Mouse (Mus musculus): ENCODE results near the gene Prdx5. TPM values are rescaled to one million over a fixed set of nuclear protein-coding genes. Genes with fewer than 3 reads are reported as not detected.
"Not testable (repeated sequence)": the region's sequence is repeated elsewhere in the genome, so short reads cannot be mapped to it uniquely, and the experiment has no call there.

The Prdx5 gene
- polyA plus RNA-seq, 1 experiment from 2014 or later, result 186 TPM

GRCm38 (mm10) chr19:6912205-6912970 lies 2.5 kb upstream of the Prdx5 start:
- Histone ChIP-seq H3K27me3 (no peaks in the 10 kb centered on the region), H3K27ac (no peak overlapping the region), H3K4me1 (peaks cover 25% of the 10 kb centered on the region), H3K9me3 (replicated peaks) (no peaks in the 10 kb centered on the region), H3K9ac (no peak overlapping the region), H3K36me3 (ENCODE audit: poor library complexity, severe bottlenecking) (peaks cover 40% of the 10 kb centered on the region), H3K4me2 (no peak overlapping the region), H3K4me3 (no peak overlapping the region)
- 93% methylated on average over 15 of the region's 15 CpGs for WGBS
- no peak for ATAC-seq

GRCm38 (mm10) chr19:6911101-6912074 lies 1.5 kb upstream of the Prdx5 start:
- H3K27me3 ChIP-seq, result no peaks in the 10 kb centered on the region
- H3K4me1 ChIP-seq, result peaks cover 25% of the 10 kb centered on the region
- peaks cover 46% of the 10 kb centered on the region for H3K36me3 ChIP-seq (ENCODE audit: poor library complexity, severe bottlenecking)
- H3K9ac ChIP-seq, result 0 out of 2 replicates have a peak overlapping the region, but pooled peaks have one; percentile 13
- ATAC-seq, result no peak
- H3K4me2 ChIP-seq, result peak overlapping the region; percentile 87
- no peak overlapping the region for H3K27ac ChIP-seq
- H3K9me3 ChIP-seq (replicated peaks), result no peaks in the 10 kb centered on the region
- WGBS, result 83% methylated on average over 18 of the region's 19 CpGs
- peak overlapping the region; percentile 62 for H3K4me3 ChIP-seq

DNA sequence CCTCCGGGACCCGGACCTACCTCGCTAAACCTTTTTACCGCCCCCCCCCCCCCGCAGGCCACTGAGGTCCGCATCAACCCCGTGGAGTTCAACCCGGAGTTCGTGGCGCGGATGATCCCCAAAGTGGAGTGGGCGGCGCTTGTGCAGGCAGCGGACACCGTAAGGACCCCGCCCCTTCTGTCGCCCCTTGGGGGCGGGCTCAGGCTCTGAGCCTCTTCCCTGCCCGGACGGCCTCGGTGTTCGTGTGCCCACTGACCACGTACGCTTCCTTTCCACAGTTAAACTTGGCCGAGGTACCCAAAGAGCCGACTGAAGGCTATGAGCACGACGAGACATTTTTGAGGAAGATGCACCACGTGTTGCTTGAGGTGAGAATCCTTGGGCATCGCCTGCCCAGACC lies 400 bp upstream of the Prdx5 start:
- peak; percentile 22 for ATAC-seq
- H3K9me3 ChIP-seq (replicated peaks); H3K27me3 ChIP-seq: not testable (repeated sequence)
- Histone ChIP-seq H3K36me3 (ENCODE audit: poor library complexity, severe bottlenecking) (peaks cover 53% of the 10 kb centered on the region), H3K4me1 (peaks cover 25% of the 10 kb centered on the region), H3K4me3 (peak overlapping the region; percentile 62), H3K4me2 (peak overlapping the region; percentile 87), H3K9ac (peak overlapping the region; percentile 80), H3K27ac (peak overlapping the region; percentile 97)
- under 1% methylated on average over 30 of the region's 30 CpGs for WGBS

GRCm38 (mm10) chr19:6909021-6909420 lies 885 bp downstream of the Prdx5 start:
- Histone ChIP-seq H3K4me3 (peak overlapping the region; percentile 62), H3K9ac (peak overlapping the region; percentile 80), H3K9me3 (replicated peaks) (no peaks in the 10 kb centered on the region), H3K36me3 (ENCODE audit: poor library complexity, severe bottlenecking) (peaks cover 59% of the 10 kb centered on the region), H3K4me1 (peaks cover 25% of the 10 kb centered on the region), H3K27ac (peak overlapping the region; percentile 97), H3K4me2 (peak overlapping the region; percentile 87), H3K27me3 (no peaks in the 10 kb centered on the region)
- ATAC-seq, result no peak; the same call in 1 of the 2 replicates
- WGBS, result 9% methylated on average over 11 of the region's 11 CpGs

DNA sequence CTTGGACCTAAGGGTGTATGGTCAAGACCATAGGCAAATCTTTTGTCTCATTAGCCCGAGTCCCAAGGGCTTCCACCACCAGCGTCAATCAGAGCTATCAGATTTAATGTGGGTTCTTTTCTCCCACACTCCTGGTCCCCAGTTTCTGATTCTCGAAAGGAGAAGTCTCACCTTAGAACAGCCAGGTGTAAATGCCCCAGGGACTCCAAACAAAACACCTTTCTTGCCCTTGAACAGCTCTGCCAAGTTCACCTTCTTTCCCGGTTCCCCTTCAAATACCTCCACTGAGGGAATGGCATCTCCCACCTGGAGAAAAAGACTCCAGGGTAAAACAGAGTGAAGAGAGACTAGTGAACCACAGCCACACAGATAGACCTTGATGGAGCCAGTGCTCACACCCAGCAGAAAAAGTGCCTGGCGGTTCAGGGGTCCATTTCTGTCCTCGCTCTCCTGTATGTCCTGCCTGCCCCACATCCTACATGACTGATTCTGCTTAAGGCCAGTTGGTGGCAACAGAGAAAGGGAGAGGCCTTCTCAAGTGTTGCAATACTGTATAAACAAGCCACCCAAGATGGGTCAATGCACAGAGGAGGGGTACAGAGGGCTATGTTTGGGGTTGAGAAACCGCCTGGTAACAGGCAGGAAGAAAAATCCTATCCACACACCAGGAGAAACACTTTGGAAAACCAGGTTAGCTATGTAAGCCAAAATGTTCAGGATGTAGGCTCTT lies 1.9 kb downstream of the Prdx5 start:
- H3K9me3 ChIP-seq (replicated peaks), result no peaks in the 10 kb centered on the region
- H3K4me1 ChIP-seq, result peaks cover 25% of the 10 kb centered on the region
- H3K4me3 ChIP-seq, result 0 out of 2 replicates have a peak overlapping the region, but pooled peaks have one; percentile 62
- peak overlapping the region; percentile 80 for H3K9ac ChIP-seq
- WGBS, result 88% methylated on average over 7 of the region's 7 CpGs
- ATAC-seq, result no peak
- H3K36me3 ChIP-seq (ENCODE audit: poor library complexity, severe bottlenecking), result peaks cover 53% of the 10 kb centered on the region
- H3K27ac ChIP-seq, result no peak overlapping the region
- peak overlapping the region; percentile 87 for H3K4me2 ChIP-seq
- no peaks in the 10 kb centered on the region for H3K27me3 ChIP-seq

GRCm38 (mm10) chr19:6907094-6907493 lies 2.8 kb downstream of the Prdx5 start:
- Histone ChIP-seq H3K4me3 (no peak overlapping the region), H3K4me1 (peaks cover 25% of the 10 kb centered on the region), H3K27ac (no peak overlapping the region), H3K9me3 (replicated peaks) (no peaks in the 10 kb centered on the region), H3K27me3 (no peaks in the 10 kb centered on the region), H3K36me3 (ENCODE audit: poor library complexity, severe bottlenecking) (peaks cover 47% of the 10 kb centered on the region), H3K4me2 (no peak overlapping the region), H3K9ac (0 out of 2 replicates have a peak overlapping the region, but pooled peaks have one; percentile 6)
- WGBS, result 88% methylated on average over 8 of the region's 8 CpGs
- no peak for ATAC-seq

- H3K4me3 ChIP-seq, result no peak overlapping the region
- 0 out of 2 replicates have a peak overlapping the region, but pooled peaks have one; percentile 6 for H3K9ac ChIP-seq
- no peak overlapping the region for H3K27ac ChIP-seq
- H3K36me3 ChIP-seq (ENCODE audit: poor library complexity, severe bottlenecking), result peaks cover 38% of the 10 kb centered on the region
- H3K27me3 ChIP-seq, result no peaks in the 10 kb centered on the region
- H3K4me1 ChIP-seq, result peaks cover 18% of the 10 kb centered on the region
- H3K4me2 ChIP-seq, result no peak overlapping the region
- no peaks in the 10 kb centered on the region for H3K9me3 ChIP-seq (replicated peaks)
- no peak for ATAC-seq
- 93% methylated on average over 3 of the region's 3 CpGs for WGBS
These were observed 3.7 kb downstream of the Prdx5 start for GRCm38 (mm10) chr19:6906199-6906598.

GRCm38 (mm10) chr19:6905498-6906159 lies 4.3 kb downstream of the Prdx5 start:
- Histone ChIP-seq H3K27me3 (no peaks in the 10 kb centered on the region), H3K4me1 (peaks cover 14% of the 10 kb centered on the region), H3K4me2 (no peak overlapping the region), H3K36me3 (ENCODE audit: poor library complexity, severe bottlenecking) (peaks cover 35% of the 10 kb centered on the region), H3K27ac (no peak overlapping the region), H3K4me3 (no peak overlapping the region), H3K9me3 (replicated peaks) (no peaks in the 10 kb centered on the region), H3K9ac (no peak overlapping the region)
- ATAC-seq, result no peak
- WGBS, result 92% methylated on average over 11 of the region's 11 CpGs

- Histone ChIP-seq H3K4me3 (no peak overlapping the region), H3K27me3 (no peaks in the 10 kb centered on the region), H3K4me1 (peaks cover 14% of the 10 kb centered on the region), H3K4me2 (no peak overlapping the region), H3K27ac (no peak overlapping the region), H3K36me3 (ENCODE audit: poor library complexity, severe bottlenecking) (peaks cover 35% of the 10 kb centered on the region), H3K9me3 (replicated peaks) (no peaks in the 10 kb centered on the region), H3K9ac (no peak overlapping the region)
- no peak for ATAC-seq
- WGBS, result 91% methylated on average over 2 of the region's 2 CpGs
These were observed 5.1 kb downstream of the Prdx5 start for GRCm38 (mm10) chr19:6904846-6905245.

- Histone ChIP-seq H3K36me3 (ENCODE audit: poor library complexity, severe bottlenecking) (peaks cover 35% of the 10 kb centered on the region), H3K4me3 (no peak overlapping the region), H3K27me3 (no peaks in the 10 kb centered on the region), H3K4me2 (no peak overlapping the region), H3K9ac (no peak overlapping the region), H3K27ac (no peak overlapping the region), H3K4me1 (peaks cover 2% of the 10 kb centered on the region), H3K9me3 (replicated peaks) (no peaks in the 10 kb centered on the region)
- WGBS, result 90% methylated on average over 1 of the region's 1 CpGs
- ATAC-seq, result no peak
These were observed 6.9 kb downstream of the Prdx5 start for GRCm38 (mm10) chr19:6903031-6903430.

DNA sequence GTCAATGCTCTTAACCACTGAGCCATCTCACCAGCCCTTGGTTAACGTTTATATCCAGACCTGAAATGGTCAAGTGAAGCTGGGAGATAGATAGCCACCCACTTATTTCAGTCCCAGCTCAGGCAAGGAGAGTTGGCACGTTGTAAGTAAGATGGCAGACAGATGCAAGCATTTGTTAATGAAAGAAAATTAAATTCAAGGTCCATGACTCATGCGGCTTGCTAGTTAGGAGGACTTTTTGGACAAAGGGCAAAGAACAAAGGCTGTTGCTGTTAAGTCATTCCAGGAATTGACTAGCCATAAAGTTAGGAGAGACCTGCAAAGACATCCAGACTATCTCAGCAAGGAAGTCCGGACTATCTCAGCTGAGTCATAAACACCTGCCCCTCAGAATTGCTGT lies 10.3 kb downstream of the Prdx5 start:
- H3K4me2 ChIP-seq, result no peak overlapping the region
- no peak for ATAC-seq
- H3K27ac ChIP-seq, result no peak overlapping the region
- H3K36me3 ChIP-seq (ENCODE audit: poor library complexity, severe bottlenecking), result peaks cover 10% of the 10 kb centered on the region; the same call in 1 of the 2 replicates
- no peaks in the 10 kb centered on the region for H3K4me1 ChIP-seq
- no peaks in the 10 kb centered on the region; the same call in 1 of the 2 replicates for H3K9me3 ChIP-seq (replicated peaks)
- WGBS, result 81% methylated on average over 4 of the region's 4 CpGs
- no peaks in the 10 kb centered on the region for H3K27me3 ChIP-seq
- no peak overlapping the region for H3K9ac ChIP-seq
- H3K4me3 ChIP-seq, result no peak overlapping the region
